Mouse (Mus musculus): ENCODE results near the gene Slc15a5.

- no peak for TF ChIP-seq CTCF (IDR thresholded peaks at IDR 0.05; ENCODE audit: low read depth)
- no peak for TF ChIP-seq EP300 (optimal IDR thresholded peaks at IDR 0.05)
These were observed 42.8 kb downstream of the Slc15a5 start for GRCm38 (mm10) chr6:138036891-138037290.

Data from stomach, postnatal 0 days (tissue).